Mouse (Mus musculus): Measurements from ENCODE around the gene Tas2r136.

Gene Tas2r136

DNA sequence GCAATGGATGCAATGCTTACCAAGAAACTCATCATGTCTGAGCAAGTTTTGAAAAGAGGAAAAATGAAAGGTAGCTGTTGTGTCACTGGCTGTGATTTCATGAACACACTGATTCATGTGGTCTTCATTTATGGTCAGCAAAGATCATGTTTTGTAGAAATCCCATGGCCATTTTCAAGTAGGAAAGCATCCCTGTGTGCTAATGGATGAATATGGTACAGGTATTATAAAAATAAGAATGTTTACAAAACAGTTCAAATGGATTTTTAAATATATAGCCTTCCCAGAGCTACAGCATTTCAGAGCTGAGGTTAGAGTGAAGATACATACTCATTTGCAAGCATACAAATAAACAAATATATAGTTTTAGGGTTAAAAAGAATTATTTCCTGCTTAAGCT, at the start of gene Tas2r136:
TSS of gene Tas2r136 (minus strand) at position 101 of the 400 bp plus-strand sequence.
- DNase-seq = no peak

DNA sequence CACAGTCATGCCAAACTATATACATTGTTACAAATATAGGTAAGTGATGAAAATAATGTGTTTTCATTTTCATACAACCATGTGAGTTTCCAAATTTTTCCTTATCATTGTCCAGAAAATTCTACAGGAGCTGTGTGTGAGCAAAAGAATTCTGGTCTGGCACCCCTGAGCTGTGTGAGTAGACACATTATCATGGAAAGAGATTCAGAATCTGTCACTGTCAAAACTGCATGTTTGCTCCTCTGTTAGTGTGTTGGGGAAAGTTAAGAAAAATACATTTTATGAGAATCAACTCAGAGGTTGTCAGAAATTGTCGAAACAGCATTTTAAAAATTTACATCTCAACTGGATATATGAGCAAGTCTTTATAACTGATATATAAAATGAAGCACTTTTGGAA, 24.6 kb upstream of the Tas2r136 start, which contains the start of gene Tas2r117:
TSS of gene Tas2r117 (plus strand) at position 301 of the 400 bp plus-strand sequence.
- DNase-seq = no peak

DNA sequence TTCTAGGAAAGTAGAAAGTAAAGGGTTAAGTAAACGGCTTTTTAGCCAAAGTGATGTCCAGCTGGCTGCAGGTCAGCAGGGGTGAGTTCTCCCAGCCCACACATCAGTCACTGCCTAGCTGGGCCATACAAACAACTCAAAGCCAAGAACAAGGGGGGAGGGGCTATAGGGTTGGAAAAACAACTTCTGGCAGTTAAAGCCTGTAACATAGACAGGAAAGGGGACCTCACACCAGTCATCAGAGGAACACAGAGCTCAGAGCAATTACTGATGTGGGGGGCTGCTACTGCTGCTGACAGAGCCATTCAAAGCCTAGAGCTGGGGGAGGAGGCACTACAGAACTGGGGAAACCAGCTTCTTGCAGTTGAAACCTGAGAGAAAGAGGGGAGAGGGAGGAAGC, 17.4 kb upstream of the Tas2r136 start:
- DNase-seq = no peak

DNA sequence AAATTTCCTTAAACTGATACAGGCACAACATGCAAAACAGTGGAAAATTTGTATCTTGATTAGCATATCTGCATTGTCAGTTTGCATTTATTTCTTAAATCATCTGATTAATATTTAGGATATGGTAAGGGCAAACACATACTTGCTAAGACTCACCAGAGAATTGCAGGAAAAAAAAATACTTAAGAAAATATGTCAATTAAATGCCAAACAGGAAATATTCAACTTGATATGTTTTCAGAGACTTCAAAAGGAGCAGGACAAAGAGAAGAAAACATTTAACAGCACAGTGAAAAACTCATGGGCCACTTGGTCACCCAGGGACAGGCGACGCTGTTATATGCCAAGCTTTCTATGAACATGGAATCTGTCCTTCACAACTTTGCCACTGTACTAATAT, 16.1 kb downstream of the Tas2r136 start, which contains the start of gene Tas2r102:
TSS of gene Tas2r102 (plus strand) at position 301 of the 400 bp plus-strand sequence.
- no peak for DNase-seq

DNA sequence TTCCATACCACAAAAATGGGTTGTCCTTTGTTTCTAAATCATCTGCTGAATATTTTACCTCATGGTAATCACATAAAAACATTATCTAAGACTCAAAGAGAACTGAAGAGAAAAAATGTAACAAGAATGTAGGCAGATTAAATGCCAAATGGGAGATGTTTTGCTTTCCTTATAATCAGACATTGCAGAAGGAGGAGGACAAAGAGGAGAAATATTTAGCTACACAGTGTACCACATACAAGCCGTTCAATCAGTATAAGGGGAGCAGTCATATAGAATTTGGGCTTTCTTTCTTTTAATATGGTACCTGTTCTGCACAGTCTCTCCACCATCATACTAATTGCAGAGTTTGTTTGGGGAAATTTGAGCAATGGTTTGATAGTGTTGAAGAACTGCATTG, 23.5 kb downstream of the Tas2r136 start, which contains the start of gene Tas2r124:
TSS of gene Tas2r124 (plus strand) at position 301 of the 400 bp plus-strand sequence.
- no peak for DNase-seq

DNA sequence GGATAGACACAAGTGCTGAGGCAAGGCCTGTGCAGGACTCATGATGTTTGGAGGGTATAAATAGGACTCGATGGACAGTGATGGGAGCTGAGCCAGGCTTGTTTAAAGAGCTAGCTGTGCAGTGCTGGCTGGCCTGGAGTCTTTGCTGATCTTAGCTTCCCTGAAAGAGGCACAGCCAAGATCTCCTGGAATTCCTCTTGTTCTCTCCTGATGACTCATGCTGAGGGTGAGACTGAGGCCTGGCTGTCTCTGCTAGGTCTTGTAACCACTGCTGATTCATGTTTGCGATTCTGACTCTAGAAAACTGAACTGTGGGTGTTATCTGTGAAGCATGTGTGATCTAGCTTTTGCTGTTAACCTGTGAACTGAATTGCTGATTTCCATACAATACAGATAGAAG, 27.8 kb downstream of the Tas2r136 start:
- DNase-seq = no peak

DNA sequence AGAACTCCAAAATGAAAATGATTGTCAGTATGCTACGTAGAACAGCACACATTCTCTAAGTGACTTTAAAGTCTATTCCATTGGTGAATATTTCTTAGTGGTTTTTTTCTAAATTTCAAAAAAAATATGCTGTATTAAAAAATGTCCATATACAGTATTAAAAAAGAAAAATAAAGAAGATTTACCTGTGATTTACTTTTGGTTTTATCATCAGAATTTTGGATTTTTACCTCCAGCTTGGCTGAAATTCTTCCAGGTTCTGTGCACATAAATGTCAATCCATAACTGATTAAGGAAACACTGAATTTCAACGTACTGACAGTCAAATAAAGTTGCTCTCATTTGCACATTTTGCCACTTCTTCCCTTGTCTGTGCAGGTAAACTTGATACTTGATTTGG, 40.0 kb downstream of the Tas2r136 start, which contains the start of gene Tas2r115:
TSS of gene Tas2r115 (minus strand) at position 101 of the 400 bp plus-strand sequence.
- no peak for DNase-seq
